Mouse (Mus musculus): ENCODE measurements at regions not wholly inside any gene's neighbourhood (a gene's known extent, or its start where the extent isn't known, plus 50 kb on each side); places are given as distances from the start of the nearest gene placed in this dataset.

GRCm38 (mm10) chr2:17811943-17812670 is 80.8 kb upstream of the Nebl start:
- no peaks in the 10 kb centered on the region for H3K4me1 ChIP-seq
- no peak for ATAC-seq (ENCODE audit: insufficient number of reproducible peaks, insufficient read depth, low FRiP score, low TSS enrichment)
- no peak overlapping the region for H3K4me3 ChIP-seq
- no peaks in the 10 kb centered on the region for H3K9me3 ChIP-seq
- no peak overlapping the region for H3K4me2 ChIP-seq (replicated peaks)
- no peak overlapping the region for H3K27ac ChIP-seq
- no peaks in the 10 kb centered on the region for H3K27me3 ChIP-seq
- H3K36me3 ChIP-seq, result no peaks in the 10 kb centered on the region
- no peak overlapping the region for H3K9ac ChIP-seq
- 33% methylated on average over 7 of the region's 7 CpGs for WGBS

Data from embryonic facial prominence, embryonic 12.5 days (tissue).